26 mouse cellular contexts compared by ENCODE assay signal in genomic region chr5:139066861-139067614, GRCm38 (mm10).
DNase-seq lines count a peak whose midpoint lies in the region; ATAC-seq and TF ChIP-seq lines count a peak whose summit lies in the region.
"Had no signal": no experiment of that assay in that cellular context is flagged by ENCODE, and none has a peak within 500 bp of the region (broad histone marks: within the 10 kb centered on the region; RNA-seq: fewer than 3 reads in every experiment).

No protein-coding gene starts in this region.

- TF ChIP-seq POLR2A in lung, adult 2 months (IDR thresholded peaks at IDR 0.05; ENCODE audit: borderline replicate concordance, extremely low read depth, low read depth, low read length): no peak
- TF ChIP-seq POLR2A in limb, embryonic 14.5 days (IDR thresholded peaks at IDR 0.05; ENCODE audit: borderline replicate concordance, extremely low read depth, insufficient read depth, insufficient read length): no peak

- H3K4me3 ChIP-seq in kidney, embryonic 16.5 days (ENCODE audit: low read length): no peak overlapping the region
- H3K4me3 ChIP-seq in lung, postnatal 0 days (ENCODE audit: low read depth, low read length): no peak overlapping the region
- no peak overlapping the region for H3K4me3 ChIP-seq in lung, adult 2 months (replicated peaks; ENCODE audit: extremely low read depth, low read depth, low read length)
- H3K4me3 ChIP-seq in limb, embryonic 14.5 days (replicated peaks; ENCODE audit: low read length): no peak overlapping the region
- H3K4me3 ChIP-seq: forebrain, embryonic 15.5 days; heart, embryonic 13.5 days; midbrain, embryonic 15.5 days; neural tube, embryonic 15.5 days; stomach, embryonic 15.5 days had no signal

- TF ChIP-seq CTCF in lung, postnatal 0 days (IDR thresholded peaks at IDR 0.05): no peak
- no peak for TF ChIP-seq CTCF in lung, adult 2 months (IDR thresholded peaks at IDR 0.05; ENCODE audit: insufficient read depth, low read length)

- 15% methylated on average over 7 of the region's 7 CpGs for WGBS in kidney, embryonic 16.5 days
- 25% methylated on average over 7 of the region's 7 CpGs for WGBS in lung, postnatal 0 days
- WGBS in lung, adult 2 months: 56% methylated on average over 7 of the region's 7 CpGs
- 22% methylated on average over 7 of the region's 7 CpGs for WGBS in limb, embryonic 14.5 days

- no peak for TF ChIP-seq EP300 in lung, postnatal 0 days (IDR thresholded peaks at IDR 0.05)

- no peaks in the 10 kb centered on the region for H3K36me3 ChIP-seq in kidney, embryonic 16.5 days (ENCODE audit: insufficient read depth, low read length)
- H3K36me3 ChIP-seq in lung, postnatal 0 days (ENCODE audit: insufficient read depth, low read length): no peaks in the 10 kb centered on the region
- no peaks in the 10 kb centered on the region for H3K36me3 ChIP-seq in limb, embryonic 14.5 days (ENCODE audit: control insufficient read depth, insufficient read depth, low read length)
- H3K36me3 ChIP-seq: forebrain, embryonic 15.5 days; G1E; heart, embryonic 13.5 days; midbrain, embryonic 15.5 days; stomach, embryonic 15.5 days had no signal

- ATAC-seq in kidney, embryonic 16.5 days (ENCODE audit: low FRiP score, low TSS enrichment): peak; percentile 78
- peak; percentile 56 for ATAC-seq in lung, postnatal 0 days
- ATAC-seq in limb, embryonic 14.5 days (ENCODE audit: low FRiP score, low read depth): peak; percentile 65; the same call in 1 of the 2 replicates
- ATAC-seq in cerebellum, adult (ENCODE audit: insufficient number of reproducible peaks, low FRiP score, low TSS enrichment): no peak
- ATAC-seq: forebrain, embryonic 15.5 days; midbrain, embryonic 15.5 days had no signal

- peaks cover 6% of the 10 kb centered on the region; the same call in 1 of the 2 replicates for H3K4me1 ChIP-seq in kidney, embryonic 16.5 days (ENCODE audit: insufficient read depth, low read length)
- no peaks in the 10 kb centered on the region for H3K4me1 ChIP-seq in lung, postnatal 0 days (ENCODE audit: insufficient read depth, low read depth, low read length)
- H3K4me1 ChIP-seq in lung, adult 2 months (ENCODE audit: control insufficient read depth, insufficient read depth, low read length): no peaks in the 10 kb centered on the region
- peaks cover 12% of the 10 kb centered on the region for H3K4me1 ChIP-seq in limb, embryonic 14.5 days (ENCODE audit: control insufficient read depth, insufficient read depth, low read length)
- H3K4me1 ChIP-seq: forebrain, embryonic 15.5 days; midbrain, embryonic 15.5 days; stomach, embryonic 15.5 days had no signal

- H3K9ac ChIP-seq in kidney, embryonic 16.5 days (replicated peaks; ENCODE audit: low read length): no peak overlapping the region
- no peak overlapping the region for H3K9ac ChIP-seq in lung, postnatal 0 days (replicated peaks; ENCODE audit: low read depth)
- H3K9ac ChIP-seq in limb, embryonic 14.5 days (ENCODE audit: low read depth, low read length, severe bottlenecking): no peak overlapping the region
- H3K9ac ChIP-seq: forebrain, embryonic 15.5 days; heart, embryonic 13.5 days; hindbrain, embryonic 14.5 days; midbrain, embryonic 15.5 days; neural tube, embryonic 15.5 days; stomach, embryonic 15.5 days had no signal

- no peaks in the 10 kb centered on the region for H3K27me3 ChIP-seq in kidney, embryonic 16.5 days (ENCODE audit: insufficient read depth, low read length)
- no peaks in the 10 kb centered on the region for H3K27me3 ChIP-seq in lung, postnatal 0 days (replicated peaks; ENCODE audit: insufficient read depth, low read length)
- no peaks in the 10 kb centered on the region for H3K27me3 ChIP-seq in limb, embryonic 14.5 days (ENCODE audit: control insufficient read depth, insufficient read depth, low read length)
- H3K27me3 ChIP-seq: forebrain, embryonic 15.5 days; heart, embryonic 13.5 days; midbrain, embryonic 15.5 days; neural tube, embryonic 15.5 days; stomach, embryonic 15.5 days had no signal

- peak overlapping the region; percentile 4; the same call in 1 of the 2 replicates for H3K27ac ChIP-seq in kidney, embryonic 16.5 days (ENCODE audit: low read length)
- no peak overlapping the region for H3K27ac ChIP-seq in lung, postnatal 0 days (ENCODE audit: low read length)
- H3K27ac ChIP-seq in limb, embryonic 14.5 days (replicated peaks; ENCODE audit: low read depth, low read length): no peak overlapping the region
- H3K27ac ChIP-seq: forebrain, embryonic 15.5 days; heart, embryonic 13.5 days; hindbrain, embryonic 14.5 days; macrophage; midbrain, embryonic 15.5 days; neural tube, embryonic 15.5 days; stomach, embryonic 15.5 days had no signal

- no peak overlapping the region for H3K4me2 ChIP-seq in kidney, embryonic 16.5 days (replicated peaks; ENCODE audit: low read depth, low read length)
- no peak overlapping the region for H3K4me2 ChIP-seq in lung, postnatal 0 days (replicated peaks; ENCODE audit: low read depth, low read length)
- H3K4me2 ChIP-seq in limb, embryonic 14.5 days (replicated peaks; ENCODE audit: low read depth, low read length, severe bottlenecking): no peak overlapping the region
- H3K4me2 ChIP-seq: forebrain, embryonic 15.5 days; heart, embryonic 13.5 days; hindbrain, embryonic 14.5 days; liver, embryonic 11.5 days; midbrain, embryonic 15.5 days; neural tube, embryonic 15.5 days; stomach, embryonic 15.5 days had no signal

- DNase-seq in embryo, embryonic 10 days (ENCODE audit: low spot score): peak; percentile 20
- DNase-seq in embryo, embryonic 11 days: no peak
- no peak for DNase-seq in kidney, postnatal 25 days
- DNase-seq in lung, postnatal 0 days (ENCODE audit: low spot score): peak; percentile 12
- no peak for DNase-seq in lung, adult 2 months
- DNase-seq in limb, embryonic 14.5 days (ENCODE audit: low spot score): no peak
- DNase-seq: adrenal gland, adult 8-10 months; cerebellum, adult 8-10 months; cerebellum, postnatal 25 days; heart, postnatal 10 days; kidney, adult 8-10 months; kidney, postnatal 4 days; retina, postnatal 1 day; right cerebral cortex, postnatal 14 days; thymus, postnatal 25 days had no signal

- no peaks in the 10 kb centered on the region for H3K9me3 ChIP-seq in kidney, embryonic 16.5 days (ENCODE audit: low read length)
- no peaks in the 10 kb centered on the region for H3K9me3 ChIP-seq in lung, postnatal 0 days (ENCODE audit: low read length)
- H3K9me3 ChIP-seq in limb, embryonic 14.5 days (ENCODE audit: control insufficient read depth, low read length): no peaks in the 10 kb centered on the region
- H3K9me3 ChIP-seq: forebrain, embryonic 15.5 days; G1E; heart, embryonic 13.5 days; midbrain, embryonic 15.5 days; neural tube, embryonic 15.5 days; stomach, embryonic 15.5 days had no signal

Comparison
In these comparisons a context has a peak if more than half of its experiments do, and no peak if none do; other contexts are left out.
1. DNase-seq: peak in embryo, embryonic 10 days (single experiment) and lung, postnatal 0 days (single experiment); none in embryo, embryonic 11 days (single experiment), kidney, postnatal 25 days (0 of 2), lung, adult 2 months (single experiment) and limb, embryonic 14.5 days (single experiment).